Mouse (Mus musculus): Measurements from ENCODE around the gene Mdh2.

- no peak for TF ChIP-seq POLR2A (IDR thresholded peaks at IDR 0.05; ENCODE audit: low read depth, low read length)
- TF ChIP-seq CTCF (conservative IDR thresholded peaks at IDR 0.05; ENCODE audit: insufficient read depth, insufficient read length, low read depth, low read length): no peak
These were observed 51.1 kb downstream of the Mdh2 start for GRCm38 (mm10) chr5:135829381-135829780.
